Mouse (Mus musculus) urinary bladder, postnatal 36 days (tissue): Measurements from ENCODE around the gene Bhlha15.

Source experiments
- DNase-seq, 2 experiments: peaks; one replicate each; pipeline ENCODE4 v3.0.0; 2022; ENCODE audit warnings: low spot score in 2 of 2, mixed read lengths in 1 of 2

Bhlha15 gene

DNA sequence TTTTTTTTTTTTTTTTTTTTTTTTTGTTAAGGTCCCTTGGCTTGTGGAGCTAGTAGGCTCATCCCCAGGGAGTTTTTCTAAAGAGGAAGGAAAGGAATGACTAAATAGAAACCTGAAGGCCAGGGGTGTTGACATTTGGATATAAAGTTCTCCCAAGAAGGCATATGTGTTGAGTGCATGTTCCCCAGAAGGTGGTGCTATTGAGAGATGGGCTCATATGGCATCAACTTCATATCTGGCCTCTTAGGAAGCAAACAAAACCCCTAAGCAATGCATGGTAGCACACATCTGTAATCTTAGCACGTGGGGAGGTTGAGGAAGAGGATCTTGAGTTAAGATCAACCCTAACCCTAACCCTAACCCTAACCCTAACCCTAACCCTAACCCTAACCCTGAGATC lies 41.3 kb downstream of the Bhlha15 start:
- DNase-seq: no peak

DNA sequence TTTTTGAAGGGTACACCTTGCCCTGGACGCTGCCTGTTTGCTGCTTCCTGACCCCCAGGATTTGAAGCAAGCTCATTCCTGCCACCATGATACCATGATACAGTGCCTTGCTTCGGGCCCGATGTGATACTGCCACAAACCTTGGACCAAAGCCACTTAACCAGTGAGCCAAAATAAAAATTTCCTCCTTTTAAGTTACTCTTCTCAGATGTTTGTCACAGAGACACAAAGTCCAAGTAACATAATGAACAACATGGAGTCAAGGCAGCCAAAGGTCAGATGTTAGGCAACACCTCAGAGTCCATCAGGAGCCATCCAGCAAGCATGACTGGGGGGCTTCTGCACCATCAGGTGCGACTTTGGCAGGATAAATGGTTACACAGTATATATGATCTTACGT lies 42.4 kb downstream of the Bhlha15 start:
- no peak for DNase-seq

DNA sequence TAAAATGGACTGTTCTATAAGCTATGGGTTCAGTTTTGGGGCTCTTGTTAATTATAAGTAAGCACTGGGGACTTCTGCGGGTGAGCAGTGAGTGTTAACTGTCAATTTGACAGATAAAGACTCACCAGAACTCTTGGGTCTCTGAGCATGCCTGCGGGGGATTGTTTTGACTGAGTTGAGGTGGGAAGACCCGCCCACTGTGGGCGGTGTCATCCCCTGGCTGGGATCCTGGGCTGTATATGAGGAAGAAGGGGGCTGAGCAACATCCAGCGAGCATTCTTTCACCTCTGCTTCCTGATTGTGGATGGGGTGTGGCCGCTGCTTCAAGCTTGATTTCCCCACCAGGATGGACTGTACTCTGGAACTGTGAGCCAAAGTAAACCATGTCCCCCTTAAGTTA lies 44.1 kb downstream of the Bhlha15 start:
- DNase-seq: no peak

DNA sequence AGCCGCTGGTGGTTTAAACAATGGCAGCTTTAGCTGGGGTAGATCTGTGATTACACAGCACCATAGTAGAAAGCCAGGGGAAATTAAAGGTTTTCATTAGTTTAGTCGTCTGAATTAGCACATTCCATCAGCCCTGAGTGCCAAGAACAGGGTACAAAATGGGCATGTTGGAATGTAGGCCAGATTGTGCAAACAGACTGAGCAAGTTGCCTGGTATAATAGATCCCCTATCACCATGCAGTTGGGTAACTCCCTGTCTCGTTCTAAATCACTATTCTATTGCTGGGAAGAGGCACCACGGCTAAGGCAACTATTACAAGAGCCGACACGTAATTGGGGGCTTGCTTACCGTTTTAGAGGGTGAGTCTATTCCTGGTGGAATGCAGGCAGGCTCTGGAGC lies 44.6 kb downstream of the Bhlha15 start:
- no peak for DNase-seq

DNA sequence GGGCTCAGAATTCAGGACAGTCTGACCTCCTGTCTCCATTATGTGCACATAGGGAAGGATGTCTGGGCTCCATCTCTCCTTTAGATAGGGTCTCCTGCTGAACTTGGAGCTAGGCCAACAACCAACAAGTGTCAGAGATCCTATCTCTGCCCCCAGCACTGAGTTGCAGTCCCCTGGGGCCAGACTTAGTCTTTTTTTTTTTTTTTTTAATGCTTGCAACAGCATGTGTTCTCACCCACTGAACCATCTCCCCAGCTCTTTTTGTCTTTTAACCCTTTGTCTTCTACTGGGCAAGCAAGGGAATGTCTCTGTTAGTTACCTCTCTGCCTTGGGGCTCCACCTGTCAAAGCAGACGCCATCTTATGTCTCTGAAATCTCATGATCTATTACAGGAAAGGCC lies 48.9 kb downstream of the Bhlha15 start:
- no peak for DNase-seq
